Mouse (Mus musculus): ENCODE measurements around the gene Gm20441. TPM values are rescaled to one million over a fixed set of nuclear protein-coding genes. Genes with fewer than 3 reads are reported as not detected.

The Gm20441 gene
- total and polyA plus RNA-seq, 2 experiments from 2014 or later: not detected

- Histone ChIP-seq H3K36me3 (ENCODE audit: insufficient read depth, low read length) (no peaks in the 10 kb centered on the region), H3K9ac (replicated peaks; ENCODE audit: low read length) (no peak overlapping the region), H3K27ac (no peak overlapping the region), H3K27me3 (ENCODE audit: insufficient read depth, low read length) (no peaks in the 10 kb centered on the region), H3K4me3 (ENCODE audit: low read length) (no peak overlapping the region), H3K4me1 (ENCODE audit: insufficient read depth, low read length) (no peaks in the 10 kb centered on the region), H3K9me3 (ENCODE audit: low read length) (no peaks in the 10 kb centered on the region), H3K4me2 (ENCODE audit: low read depth, low read length) (no peak overlapping the region)
- TF ChIP-seq CTCF (IDR thresholded peaks at IDR 0.05; ENCODE audit: low read depth): no peak
- DNase-seq (ENCODE audit: low spot score) (no peak), ATAC-seq (no peak)
- 91% methylated on average over 1 of the region's 1 CpGs for WGBS
Measured at GRCm38 (mm10) chr10:75823782-75824181, 43.0 kb upstream of the Gm20441 start.

GRCm38 (mm10) chr10:75822443-75822842 lies 41.7 kb upstream of the Gm20441 start, which contains the start of gene Gstt4:
Gene Gstt4 (minus strand): TSS chr10:75822543.
- DNase-seq (ENCODE audit: low spot score) (no peak), ATAC-seq (no peak)
- no peak within 1 kb of the TSS for H3K4me2 ChIP-seq (ENCODE audit: low read depth, low read length)
- no peaks in the 10 kb centered on the region for H3K27me3 ChIP-seq (ENCODE audit: insufficient read depth, low read length)
- no peaks in the 10 kb centered on the region for H3K4me1 ChIP-seq (ENCODE audit: insufficient read depth, low read length)
- TF ChIP-seq CTCF (IDR thresholded peaks at IDR 0.05; ENCODE audit: low read depth): no peak
- H3K9ac ChIP-seq (replicated peaks; ENCODE audit: low read length): no peak within 1 kb of the TSS
- 90% methylated on average over 2 of the region's 2 CpGs for WGBS
- H3K9me3 ChIP-seq (ENCODE audit: low read length): no peaks in the 10 kb centered on the region
- H3K4me3 ChIP-seq (ENCODE audit: low read length): no peak within 1 kb of the TSS
- no peak within 1 kb of the TSS for H3K27ac ChIP-seq
- H3K36me3 ChIP-seq (ENCODE audit: insufficient read depth, low read length): no peaks in the 10 kb centered on the region

GRCm38 (mm10) chr10:75819882-75820281 lies 39.1 kb upstream of the Gm20441 start:
- H3K9me3 ChIP-seq (ENCODE audit: low read length): no peaks in the 10 kb centered on the region
- no peak overlapping the region for H3K4me2 ChIP-seq (ENCODE audit: low read depth, low read length)
- DNase-seq (ENCODE audit: low spot score) (no peak), ATAC-seq (no peak)
- no peak overlapping the region for H3K27ac ChIP-seq
- no peak overlapping the region for H3K9ac ChIP-seq (replicated peaks; ENCODE audit: low read length)
- H3K4me3 ChIP-seq (ENCODE audit: low read length): no peak overlapping the region
- TF ChIP-seq CTCF (IDR thresholded peaks at IDR 0.05; ENCODE audit: low read depth): no peak
- no peaks in the 10 kb centered on the region for H3K36me3 ChIP-seq (ENCODE audit: insufficient read depth, low read length)
- no peaks in the 10 kb centered on the region for H3K27me3 ChIP-seq (ENCODE audit: insufficient read depth, low read length)
- no peaks in the 10 kb centered on the region for H3K4me1 ChIP-seq (ENCODE audit: insufficient read depth, low read length)
- 90% methylated on average over 5 of the region's 5 CpGs for WGBS

GRCm38 (mm10) chr10:75818641-75819040 lies 37.9 kb upstream of the Gm20441 start:
- ATAC-seq (no peak), DNase-seq (ENCODE audit: low spot score) (no peak)
- H3K4me3 ChIP-seq (ENCODE audit: low read length): no peak overlapping the region
- no peak for TF ChIP-seq CTCF (IDR thresholded peaks at IDR 0.05; ENCODE audit: low read depth)
- no peak overlapping the region for H3K4me2 ChIP-seq (ENCODE audit: low read depth, low read length)
- no peaks in the 10 kb centered on the region for H3K4me1 ChIP-seq (ENCODE audit: insufficient read depth, low read length)
- H3K36me3 ChIP-seq (ENCODE audit: insufficient read depth, low read length): no peaks in the 10 kb centered on the region
- H3K27ac ChIP-seq: no peak overlapping the region
- H3K27me3 ChIP-seq (ENCODE audit: insufficient read depth, low read length): no peaks in the 10 kb centered on the region
- no peak overlapping the region for H3K9ac ChIP-seq (replicated peaks; ENCODE audit: low read length)
- WGBS: 62% methylated on average over 10 of the region's 10 CpGs
- H3K9me3 ChIP-seq (ENCODE audit: low read length): no peaks in the 10 kb centered on the region

GRCm38 (mm10) chr10:75804217-75804616 lies 23.5 kb upstream of the Gm20441 start:
- no peaks in the 10 kb centered on the region for H3K36me3 ChIP-seq (ENCODE audit: insufficient read depth, low read length)
- H3K4me1 ChIP-seq (ENCODE audit: insufficient read depth, low read length): no peaks in the 10 kb centered on the region
- no peaks in the 10 kb centered on the region for H3K27me3 ChIP-seq (ENCODE audit: insufficient read depth, low read length)
- H3K9ac ChIP-seq (replicated peaks; ENCODE audit: low read length): no peak overlapping the region
- H3K4me3 ChIP-seq (ENCODE audit: low read length): no peak overlapping the region
- H3K9me3 ChIP-seq (ENCODE audit: low read length): no peaks in the 10 kb centered on the region
- DNase-seq (ENCODE audit: low spot score) (no peak), ATAC-seq (no peak)
- TF ChIP-seq CTCF (IDR thresholded peaks at IDR 0.05; ENCODE audit: low read depth): no peak
- no peak overlapping the region for H3K27ac ChIP-seq
- WGBS: 75% methylated on average over 2 of the region's 2 CpGs
- no peak overlapping the region for H3K4me2 ChIP-seq (ENCODE audit: low read depth, low read length)

- peak within 1 kb of the TSS; percentile 41; the same call in 1 of the 2 replicates for H3K27ac ChIP-seq
- H3K27me3 ChIP-seq (ENCODE audit: insufficient read depth, low read length): no peaks in the 10 kb centered on the region
- DNase-seq (ENCODE audit: low spot score) (peak; percentile 48), ATAC-seq (peak; percentile 55)
- H3K4me2 ChIP-seq (ENCODE audit: low read depth, low read length): peak within 1 kb of the TSS; percentile 82
- under 1% methylated on average over 18 of the region's 18 CpGs for WGBS
- H3K4me3 ChIP-seq (ENCODE audit: low read length): peak within 1 kb of the TSS; percentile 38
- no peaks in the 10 kb centered on the region for H3K4me1 ChIP-seq (ENCODE audit: insufficient read depth, low read length)
- no peaks in the 10 kb centered on the region for H3K36me3 ChIP-seq (ENCODE audit: insufficient read depth, low read length)
- no peaks in the 10 kb centered on the region for H3K9me3 ChIP-seq (ENCODE audit: low read length)
- peak within 1 kb of the TSS; percentile 47 for H3K9ac ChIP-seq (replicated peaks; ENCODE audit: low read length)
- no peak for TF ChIP-seq CTCF (IDR thresholded peaks at IDR 0.05; ENCODE audit: low read depth)
Measured at GRCm38 (mm10) chr10:75798176-75798696, 17.5 kb upstream of the Gm20441 start, which contains the start of gene Gstt1. Gene Gstt1 (minus strand): TSS chr10:75798584.

- H3K9me3 ChIP-seq (ENCODE audit: low read length): no peaks in the 10 kb centered on the region
- H3K4me1 ChIP-seq (ENCODE audit: insufficient read depth, low read length): no peaks in the 10 kb centered on the region
- peak; percentile 52 for DNase-seq (ENCODE audit: low spot score)
- peak overlapping the region; percentile 82 for H3K4me2 ChIP-seq (ENCODE audit: low read depth, low read length)
- peak overlapping the region; percentile 47 for H3K9ac ChIP-seq (replicated peaks; ENCODE audit: low read length)
- no peak for TF ChIP-seq CTCF (IDR thresholded peaks at IDR 0.05; ENCODE audit: low read depth)
- WGBS: under 1% methylated on average over 12 of the region's 12 CpGs
- ATAC-seq: peak; percentile 78
- H3K27ac ChIP-seq: peak overlapping the region; percentile 41; the same call in 1 of the 2 replicates
- H3K36me3 ChIP-seq (ENCODE audit: insufficient read depth, low read length): no peaks in the 10 kb centered on the region
- H3K4me3 ChIP-seq (ENCODE audit: low read length): peak overlapping the region; percentile 38
- no peaks in the 10 kb centered on the region for H3K27me3 ChIP-seq (ENCODE audit: insufficient read depth, low read length)
Measured at GRCm38 (mm10) chr10:75797619-75798175, 16.9 kb upstream of the Gm20441 start.
